Mouse (Mus musculus): ENCODE measurements around the gene Casc1.
A peak's percentile ranks its signal among the peaks of the same experiment; 100 is the strongest.

Gene Casc1

DNA sequence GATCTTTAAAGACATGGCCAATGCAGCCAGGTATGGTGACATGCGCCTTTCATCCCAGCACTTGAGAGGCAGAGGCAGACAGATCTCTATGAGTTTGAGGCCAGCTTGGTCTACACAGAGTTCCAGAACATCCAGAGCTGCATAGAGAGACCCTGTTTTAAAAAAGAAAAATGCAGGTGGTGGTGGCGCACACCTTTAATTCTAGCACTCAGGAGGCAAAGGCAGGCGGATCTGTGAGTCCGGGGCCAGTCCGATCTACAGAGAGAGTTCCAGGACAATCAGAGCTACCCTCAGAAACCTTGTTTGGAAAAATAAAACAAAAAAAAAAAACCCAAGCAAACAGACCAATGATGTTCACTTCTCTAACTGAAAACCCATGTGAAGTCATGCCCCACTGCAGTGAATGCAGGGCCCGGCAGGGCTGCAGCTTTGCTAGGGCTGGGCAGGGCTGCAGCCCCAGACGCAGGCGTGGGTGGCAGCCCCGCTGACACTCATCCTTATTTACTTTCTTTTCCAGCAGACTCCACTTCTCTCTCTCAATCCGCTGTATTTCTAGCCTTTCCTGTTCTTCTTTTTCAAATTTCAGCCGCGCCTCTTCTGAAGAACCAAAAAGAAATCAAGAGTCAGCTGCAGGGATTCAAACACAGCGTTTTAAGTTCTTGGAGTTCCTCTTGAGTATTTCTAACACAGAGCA lies 8.2 kb downstream of the Casc1 start:
- DNase-seq = no peak

DNA sequence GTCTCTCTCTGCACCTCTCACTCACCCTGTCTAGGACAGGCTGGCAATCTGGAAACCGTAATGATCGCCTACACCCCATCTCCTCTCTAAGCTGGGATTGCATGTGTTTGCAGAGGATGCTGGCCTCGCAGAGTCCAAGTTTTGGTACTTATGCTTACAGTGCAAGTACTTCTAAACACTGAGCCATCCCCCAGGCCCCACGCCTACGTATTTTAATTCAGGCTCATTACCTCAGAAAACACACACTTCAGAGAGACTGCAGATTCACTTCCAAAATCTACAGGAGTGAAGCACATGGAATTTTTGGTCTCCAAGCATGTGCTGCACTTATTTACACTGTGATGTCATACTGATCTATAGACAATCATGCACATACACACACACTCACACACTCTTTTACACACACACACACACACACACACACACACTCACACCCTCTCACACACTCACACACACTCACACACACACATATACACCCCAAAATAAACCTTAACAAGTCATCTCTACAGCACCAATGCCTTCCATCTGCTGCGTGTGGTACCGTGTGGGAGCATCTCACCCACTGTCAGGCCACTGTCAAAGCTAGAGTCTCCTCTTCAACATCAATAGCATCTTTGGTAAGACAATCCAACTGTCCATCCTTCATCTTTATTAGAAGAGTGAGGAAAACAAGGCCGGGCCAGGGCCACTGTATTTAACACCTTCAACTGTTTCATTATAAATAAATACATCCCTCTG lies 12.7 kb downstream of the Casc1 start:
- DNase-seq = no peak

DNA sequence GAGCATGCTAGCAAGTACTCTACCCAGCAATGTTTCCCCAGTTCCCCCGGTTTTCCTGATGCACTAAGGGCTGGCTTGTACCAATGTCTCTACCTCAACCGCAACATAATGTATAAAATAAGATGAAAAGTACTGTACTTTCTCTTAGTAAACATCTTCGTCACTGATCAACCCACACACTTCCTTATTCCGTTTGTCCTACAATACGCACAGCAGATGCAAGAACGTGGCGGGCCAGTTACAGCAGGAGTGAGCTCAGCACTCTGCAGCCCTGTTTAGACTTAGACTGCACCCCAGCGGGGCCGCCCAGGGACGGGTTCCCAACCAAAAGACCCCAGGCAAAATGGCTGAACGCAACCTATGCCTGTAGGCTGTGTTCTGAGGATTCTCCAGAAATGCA lies 17.4 kb downstream of the Casc1 start:
- DNase-seq = peak; percentile 68

DNA sequence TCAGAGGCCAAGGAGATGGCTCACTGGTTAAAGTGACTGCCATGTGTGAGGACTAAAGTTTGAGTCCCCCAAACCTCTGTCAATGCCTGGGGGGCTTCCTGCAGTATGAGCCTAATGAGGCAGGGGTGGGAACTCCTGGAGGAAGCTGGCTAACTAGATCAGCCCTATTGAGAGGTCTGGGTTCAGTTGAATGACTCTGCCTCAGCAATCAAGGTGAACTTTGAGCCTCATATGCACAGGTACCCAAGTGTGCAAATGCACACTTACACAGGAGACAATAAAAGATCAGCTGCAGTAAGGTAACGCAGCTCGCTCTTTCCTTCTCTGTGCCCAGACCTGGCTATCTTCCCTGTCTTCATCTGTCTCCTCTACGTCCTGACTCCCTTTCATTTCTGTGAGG lies 17.8 kb downstream of the Casc1 start:
- no peak for DNase-seq

DNA sequence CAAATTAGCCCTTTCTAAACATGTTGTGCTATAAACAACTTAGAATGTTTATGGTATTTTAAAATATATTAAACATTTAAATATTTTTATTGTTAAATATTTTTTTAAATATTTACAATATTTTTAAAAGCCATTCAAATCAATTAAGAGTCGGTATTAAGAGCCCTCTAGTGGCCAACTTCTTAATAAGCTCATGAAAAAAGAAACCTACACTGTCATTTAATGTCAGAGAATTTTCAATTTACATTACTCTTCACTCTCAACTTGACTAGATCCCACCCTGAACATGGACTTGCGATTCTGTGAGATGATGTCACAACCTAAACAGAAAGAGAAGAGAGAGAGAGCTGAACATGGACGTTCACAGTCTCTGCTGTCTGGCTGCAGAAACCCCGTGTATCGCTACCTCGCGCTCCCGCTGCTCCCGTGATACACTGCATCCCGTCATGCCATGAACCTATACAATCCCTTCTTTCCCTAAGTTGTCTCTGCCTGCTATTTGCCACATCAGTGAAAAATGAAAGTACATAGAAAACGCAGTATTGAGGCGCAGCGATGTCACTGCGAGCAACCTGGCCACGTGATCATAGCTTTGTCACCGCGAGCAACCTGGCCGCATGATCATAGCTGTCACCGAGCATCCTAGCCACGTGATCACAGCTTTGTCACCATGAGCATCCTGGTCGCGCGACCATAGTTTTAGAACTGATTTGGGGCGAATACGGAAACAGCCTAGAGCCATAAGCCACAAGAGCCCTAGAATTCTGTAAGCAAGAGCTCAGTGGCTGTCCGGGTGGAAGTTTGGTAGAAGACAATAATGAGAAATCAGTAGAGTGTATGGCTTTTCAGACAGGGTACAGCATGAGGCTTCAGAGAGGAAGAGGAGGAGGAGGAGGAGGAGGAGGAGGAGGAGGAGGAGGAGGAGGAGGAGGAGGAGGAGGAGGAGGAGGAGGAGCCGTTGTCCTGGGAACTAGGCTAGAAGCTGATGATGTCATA lies 23.4 kb downstream of the Casc1 start:
- DNase-seq = peak; percentile 51

DNA sequence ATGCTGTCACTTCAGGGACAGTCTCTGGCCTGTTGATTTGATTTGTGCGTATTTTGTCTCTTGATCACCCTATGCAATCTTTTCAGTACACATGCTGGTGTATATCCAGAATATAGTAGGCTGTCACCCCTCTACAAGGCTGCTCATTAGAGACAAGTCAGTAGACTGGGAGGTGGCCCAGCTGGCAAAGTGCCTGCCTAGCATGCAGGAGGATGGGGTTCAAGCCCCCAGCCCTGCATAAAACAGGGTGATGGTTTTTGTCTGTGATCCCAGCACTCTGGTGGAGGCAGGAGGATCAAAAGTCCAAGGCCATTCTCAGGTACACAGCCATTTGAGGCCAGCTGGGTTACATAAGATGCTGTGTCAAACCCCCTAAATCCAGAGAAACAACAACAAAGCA lies 24.7 kb downstream of the Casc1 start:
- no peak for DNase-seq

DNA sequence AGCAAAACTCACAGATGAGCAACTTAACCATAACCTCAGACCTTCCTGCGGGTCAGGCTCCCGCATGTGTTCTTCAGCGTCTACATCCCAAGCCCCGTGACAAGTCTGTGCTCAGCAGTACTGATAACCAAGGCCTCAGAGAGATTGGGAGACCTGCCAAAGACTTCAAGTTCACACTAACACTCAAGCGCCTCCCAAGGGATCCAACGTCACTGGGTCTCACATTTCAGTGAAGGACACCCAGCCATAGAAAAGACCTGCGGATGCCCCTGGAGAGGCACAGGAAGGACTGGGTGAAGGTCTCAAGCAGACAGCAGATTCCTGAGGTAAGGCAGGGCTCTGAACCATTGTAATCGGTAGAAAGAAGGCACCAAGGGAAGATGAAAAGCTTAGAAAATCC lies 28.8 kb downstream of the Casc1 start:
- DNase-seq = no peak

DNA sequence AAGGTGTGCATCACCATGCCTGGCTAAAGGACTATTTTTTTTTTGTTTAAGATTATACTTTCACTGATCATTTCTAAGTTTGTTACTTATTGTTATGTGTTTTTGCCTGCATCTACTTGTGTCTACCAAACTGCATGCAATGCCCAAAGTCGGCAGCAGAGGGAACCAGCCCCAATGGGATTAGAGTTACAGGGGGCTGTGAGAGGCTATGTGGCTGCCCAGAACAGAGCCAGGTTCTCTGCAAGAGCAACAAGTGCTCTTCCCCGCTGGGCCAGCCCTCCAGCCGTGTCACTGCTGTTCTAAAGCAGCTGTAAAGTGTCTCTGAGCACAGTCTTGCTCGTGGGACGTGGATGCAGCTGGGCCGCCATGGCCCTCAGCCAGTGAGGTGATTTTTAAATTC lies 31.1 kb downstream of the Casc1 start:
- DNase-seq = peak; percentile 86

DNA sequence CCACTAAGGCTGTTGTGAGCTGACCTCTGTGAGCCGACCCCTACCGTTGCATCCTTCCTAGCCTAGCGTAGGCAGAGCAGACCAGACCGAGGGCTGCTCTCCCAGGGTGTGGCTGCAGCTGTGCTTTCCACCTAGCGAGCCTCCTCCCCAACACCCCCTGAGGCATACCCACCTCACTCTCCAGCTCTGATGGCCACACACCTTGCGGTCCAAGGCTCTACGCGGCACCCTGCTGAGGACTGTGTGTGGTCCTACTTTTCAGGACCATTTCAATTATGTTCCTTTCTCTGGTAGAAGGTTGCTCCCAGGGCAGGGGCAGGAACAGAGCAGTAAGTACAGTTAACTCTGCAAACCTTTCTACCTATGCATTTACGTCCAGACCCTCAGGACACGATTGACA lies 34.3 kb downstream of the Casc1 start:
- no peak for DNase-seq

DNA sequence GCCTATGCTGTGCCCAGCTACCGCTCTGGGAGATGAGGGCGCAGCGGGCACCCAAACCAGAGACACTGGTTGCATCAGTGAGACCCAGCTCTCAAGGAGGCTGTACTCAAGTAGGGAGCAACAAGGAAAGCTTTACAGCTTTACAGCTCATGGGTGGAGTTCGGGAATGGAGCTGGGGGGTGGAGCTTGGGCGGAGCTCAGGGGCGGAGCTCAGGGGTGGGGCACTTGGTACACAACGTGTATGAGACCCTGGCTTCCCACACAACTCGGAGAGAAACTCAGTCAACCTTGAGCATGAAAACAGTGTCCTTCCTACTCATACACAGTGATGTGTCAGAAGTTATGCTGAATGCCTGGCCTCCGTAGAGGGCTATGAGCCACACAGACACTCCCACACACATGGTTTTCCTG lies 35.2 kb downstream of the Casc1 start:
- DNase-seq = no peak

DNA sequence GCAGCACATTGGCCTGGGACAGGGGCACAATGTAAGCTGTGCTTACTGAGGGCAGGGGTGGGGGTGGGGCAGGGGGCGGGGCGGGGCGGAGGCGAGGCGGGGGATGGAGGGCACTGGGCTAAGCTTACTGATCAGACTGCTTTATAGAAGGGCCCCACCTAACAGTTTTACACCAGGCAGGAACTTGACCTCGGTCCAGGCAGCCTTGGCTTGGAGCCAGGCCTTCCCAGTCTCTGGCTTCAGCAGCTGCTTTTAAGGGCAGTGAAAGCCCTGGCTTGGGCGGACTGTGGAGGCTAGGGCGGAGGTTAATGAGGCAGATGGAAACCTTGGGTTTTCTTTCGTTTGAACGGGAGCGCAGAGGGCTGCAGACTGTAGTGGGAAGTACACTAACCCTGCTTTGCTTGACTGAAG lies 37.0 kb downstream of the Casc1 start:
- DNase-seq = no peak

DNA sequence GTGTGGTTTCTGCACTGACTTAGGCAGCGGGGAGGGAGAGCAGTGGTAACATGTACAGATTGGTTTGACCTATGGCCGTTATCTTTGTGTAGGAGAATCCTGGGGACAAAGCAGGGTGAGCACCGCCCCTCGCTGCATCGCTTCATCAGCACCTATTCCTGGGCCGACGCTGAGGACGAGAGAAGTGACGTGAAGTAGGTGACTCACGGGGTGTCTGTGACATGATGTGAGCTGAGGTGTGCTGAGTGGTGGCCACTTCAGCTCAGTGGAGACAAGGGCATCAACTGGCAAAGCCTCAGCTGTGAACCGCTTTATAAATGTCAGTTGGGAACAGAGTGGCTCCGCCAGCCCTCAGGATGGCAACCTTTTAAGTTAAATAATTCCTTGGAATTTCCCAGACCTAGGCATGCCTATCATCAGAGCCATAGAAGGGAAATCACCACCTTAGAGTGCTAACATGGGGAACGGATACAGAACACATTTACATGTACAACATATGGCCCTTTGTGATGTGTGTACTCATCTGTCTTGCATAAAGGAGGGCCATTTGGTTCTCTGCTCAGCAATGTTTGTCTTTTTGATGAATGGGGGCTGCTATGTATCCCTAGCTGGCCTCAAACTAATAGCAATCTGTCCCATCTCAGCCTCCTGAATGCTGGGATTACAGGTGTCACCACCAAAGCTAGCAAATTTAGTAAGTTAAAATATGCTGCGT lies 38.8 kb downstream of the Casc1 start:
- DNase-seq = no peak

DNA sequence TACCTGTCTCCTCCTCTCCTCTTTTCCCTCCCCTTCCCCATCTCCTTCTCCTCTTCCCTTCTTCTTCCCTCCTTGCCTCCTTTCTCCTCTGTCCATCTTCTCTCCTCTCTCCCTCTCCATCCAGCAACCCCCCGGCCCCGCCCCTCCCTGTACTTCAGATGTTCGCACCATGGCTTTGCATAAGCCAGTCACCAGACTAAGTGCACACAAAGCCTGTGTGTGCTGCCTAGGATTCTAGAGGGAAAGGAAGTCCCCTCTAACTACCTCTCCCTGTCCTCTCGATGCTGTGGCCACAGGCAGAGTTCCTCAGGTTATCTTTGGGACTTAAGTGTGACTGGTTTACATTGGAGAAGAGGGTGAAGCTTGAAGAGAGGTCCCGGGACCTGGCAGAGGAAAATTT lies 50.2 kb downstream of the Casc1 start:
- no peak for DNase-seq

DNA sequence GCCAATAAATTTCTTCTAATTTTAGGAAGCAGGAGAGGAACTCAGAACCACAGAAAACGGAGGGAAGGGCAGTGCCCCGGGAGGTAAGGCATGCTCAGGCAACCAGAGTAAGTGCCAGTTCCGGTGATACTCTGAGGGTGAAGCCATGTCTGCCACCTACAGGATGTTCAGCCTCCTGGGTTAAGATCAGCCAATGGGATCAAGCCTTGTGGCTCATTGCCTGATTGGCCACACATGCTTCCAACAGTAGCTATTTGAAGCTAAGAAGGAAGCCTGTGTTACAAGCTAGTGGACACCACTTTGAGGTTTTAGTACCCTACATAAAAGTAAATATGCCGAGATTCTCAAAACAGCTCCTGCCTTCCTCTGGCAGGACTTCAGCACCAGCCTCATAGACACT lies 52.2 kb downstream of the Casc1 start:
- DNase-seq = peak; percentile 47

DNA sequence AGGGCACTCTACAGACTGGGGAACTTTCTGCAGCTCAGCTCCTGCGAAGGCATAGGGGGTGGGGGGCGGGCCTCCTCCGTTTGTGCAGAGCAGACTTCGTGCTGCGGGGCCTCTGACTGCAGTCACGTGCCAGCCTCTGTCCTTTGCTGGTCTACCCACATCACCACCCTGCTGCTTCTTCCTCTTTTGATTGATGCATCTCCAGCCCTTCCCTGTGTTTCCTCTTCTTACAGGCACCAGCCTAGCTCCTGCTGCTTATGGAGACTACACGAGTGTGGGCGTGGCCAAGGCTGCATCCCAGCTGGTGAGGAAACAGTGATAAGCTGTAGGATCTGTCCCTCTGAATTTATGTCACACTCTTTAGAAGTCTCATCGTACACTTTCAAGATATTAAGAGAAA lies 61.8 kb downstream of the Casc1 start:
- DNase-seq = no peak

DNA sequence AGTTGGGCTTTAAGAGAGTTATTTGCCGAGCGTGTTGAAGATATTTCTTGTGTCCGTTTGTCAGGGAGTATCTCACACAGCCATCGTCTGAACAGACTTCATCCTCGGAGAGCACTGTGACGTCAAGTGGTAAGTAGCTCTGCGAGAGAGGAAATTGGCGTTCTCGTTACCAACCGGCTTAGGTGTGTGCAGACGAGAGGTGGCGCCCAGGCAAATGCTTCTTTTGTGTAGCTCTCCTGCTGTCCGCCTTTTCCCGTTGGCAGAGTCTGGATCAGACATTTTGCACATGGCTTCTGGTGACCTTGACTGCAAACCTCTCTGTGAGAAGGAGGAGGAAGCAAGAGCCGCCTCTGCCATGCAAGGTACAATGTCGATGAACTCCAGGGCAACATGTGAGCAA lies 63.1 kb downstream of the Casc1 start:
- DNase-seq = no peak

DNA sequence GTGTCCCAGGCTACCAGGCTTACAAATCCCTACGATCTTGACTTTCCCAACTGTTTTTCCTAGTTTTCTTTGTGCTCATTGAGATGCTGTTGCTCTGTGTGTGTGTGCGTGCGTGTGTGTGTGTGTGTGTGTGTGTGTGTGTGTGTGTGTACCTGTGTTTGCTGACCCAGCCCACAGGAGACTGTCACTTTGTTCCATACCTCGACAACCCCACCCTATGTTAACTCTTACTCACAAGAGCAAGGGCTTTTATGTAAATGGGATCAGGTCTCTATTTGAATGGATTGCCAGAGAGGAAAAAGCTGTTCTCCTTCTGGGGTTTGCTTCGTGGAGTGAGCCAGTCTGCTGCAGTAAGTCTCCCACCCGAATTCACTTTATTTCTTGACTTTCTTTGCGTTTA lies 65.6 kb downstream of the Casc1 start:
- no peak for DNase-seq

DNA sequence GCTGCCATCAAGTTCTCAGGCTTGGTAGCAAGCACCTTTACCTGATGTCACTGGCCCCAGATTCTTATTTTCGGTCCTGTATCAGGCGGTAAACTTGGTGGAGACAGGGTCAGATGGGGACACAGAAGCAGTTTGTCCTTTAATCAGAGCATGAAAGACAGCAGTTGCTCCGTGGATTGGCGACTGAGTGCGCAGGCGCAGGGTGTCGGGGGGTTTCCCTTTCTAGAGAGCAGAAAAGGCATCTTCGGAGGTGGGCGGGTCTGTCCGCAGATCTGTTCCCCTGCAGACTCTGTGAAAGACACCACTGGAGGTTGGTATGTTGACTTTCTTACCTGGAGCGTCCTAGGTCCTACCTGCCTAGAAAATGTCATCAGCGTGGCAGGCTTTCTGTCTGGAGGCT lies 69.0 kb downstream of the Casc1 start:
- no peak for DNase-seq

DNA sequence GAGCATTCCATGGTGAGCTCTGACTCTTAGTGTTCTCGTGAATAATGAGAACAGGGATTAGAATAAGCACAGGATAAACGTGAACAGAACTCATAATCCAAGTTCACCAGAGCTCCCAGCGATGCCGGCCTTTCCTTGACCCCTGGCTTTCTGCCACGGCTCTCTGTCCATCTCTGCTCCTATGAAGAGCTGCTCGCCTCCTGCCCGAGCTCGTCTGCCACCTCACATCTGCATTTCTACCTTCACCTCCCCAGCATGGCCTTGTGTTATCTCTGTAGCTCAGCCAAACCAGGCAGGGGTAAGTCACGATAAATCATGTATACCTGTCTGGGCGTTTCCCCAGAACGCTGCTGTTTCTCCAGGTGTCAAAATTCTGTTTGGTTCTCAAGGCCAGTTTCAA lies 70.1 kb downstream of the Casc1 start:
- DNase-seq = no peak

DNA sequence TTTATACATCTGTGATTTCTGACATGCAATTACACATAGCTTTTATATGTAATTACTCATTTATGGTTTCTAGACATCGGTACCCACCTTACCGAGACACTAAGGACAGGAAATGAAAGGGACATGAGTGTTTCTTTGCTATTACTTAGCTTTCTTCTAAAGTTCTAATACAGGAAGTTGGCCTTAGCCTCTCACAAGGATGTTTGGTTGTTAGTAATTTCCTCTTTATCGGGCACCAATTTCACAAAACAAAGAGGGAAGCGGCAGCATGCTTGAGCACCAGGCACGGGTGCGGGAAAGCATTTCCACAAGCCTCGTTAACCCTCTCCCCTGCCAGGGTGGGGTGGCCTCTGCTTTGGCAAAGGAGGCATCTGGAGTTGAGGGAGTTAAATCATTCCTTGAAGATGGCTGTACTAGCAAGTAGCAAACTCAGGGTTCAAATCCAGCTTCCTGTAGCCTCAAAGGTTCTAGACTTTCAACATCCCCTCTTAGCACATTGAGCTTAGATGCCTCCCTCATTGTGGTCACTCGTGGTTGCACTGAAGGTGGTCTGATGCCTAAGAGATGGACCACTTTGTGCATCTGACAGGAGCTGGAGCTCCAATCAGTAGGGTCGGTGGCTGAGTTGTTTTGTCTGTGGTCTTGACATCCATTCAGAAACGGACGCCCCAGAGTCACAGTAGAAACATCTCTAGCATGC lies 70.9 kb downstream of the Casc1 start:
- no peak for DNase-seq

DNA sequence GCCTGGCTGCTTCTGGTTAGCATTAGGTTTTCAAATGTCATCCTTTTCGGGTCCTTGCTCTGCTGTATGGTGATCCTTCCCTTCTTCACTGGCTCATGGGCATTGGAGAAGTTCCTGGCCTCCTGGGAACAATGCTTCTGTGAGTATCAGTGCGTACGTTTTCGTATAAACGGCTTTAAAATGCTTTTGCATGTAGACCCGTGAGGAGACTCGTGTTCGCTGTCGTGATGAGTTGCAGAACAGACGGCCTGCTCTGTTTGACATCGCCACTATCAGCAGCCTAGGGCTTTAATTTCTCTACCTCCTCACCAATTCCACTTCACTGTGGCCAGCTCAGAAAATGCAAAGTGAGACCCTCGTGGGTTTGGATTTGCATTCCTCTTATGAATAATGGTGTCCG lies 71.6 kb downstream of the Casc1 start:
- DNase-seq = no peak

DNA sequence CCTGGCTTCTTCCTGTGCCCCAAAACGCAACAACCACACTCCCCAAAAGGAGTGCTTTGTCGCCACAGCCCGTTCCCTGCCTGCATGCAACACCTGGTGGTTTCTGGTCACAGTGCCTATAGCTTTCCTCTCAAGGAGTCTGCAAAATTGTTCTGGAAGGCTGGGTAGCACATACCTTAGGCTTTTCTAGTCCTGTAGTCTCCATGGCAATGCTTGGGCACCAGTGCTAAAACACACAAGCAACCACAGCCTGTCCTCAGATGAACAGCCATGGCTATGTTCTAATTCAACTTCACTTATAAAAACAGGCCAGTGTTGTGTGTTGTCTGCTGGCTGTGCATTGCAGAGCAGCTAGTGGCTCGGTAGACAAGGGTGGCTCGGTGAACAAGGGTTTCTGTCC lies 74.0 kb downstream of the Casc1 start:
- DNase-seq = peak; percentile 29
